Mouse (Mus musculus) adrenal gland, postnatal 36 days (tissue): ENCODE measurements around the gene Zfp597. TPM values are rescaled to one million over a fixed set of nuclear protein-coding genes. Genes with fewer than 3 reads are reported as not detected.
A peak's percentile ranks its signal among the peaks of the same experiment; 100 is the strongest.
"Not testable (repeated sequence)": the region's sequence is repeated elsewhere in the genome, so short reads cannot be mapped to it uniquely, and the experiment has no call there.

ENCODE experiments used
- DNase-seq, 2 experiments: peaks; one replicate each; pipeline ENCODE4 v3.0.0; 2021; ENCODE audit warnings: mixed read lengths in 1 of 2
- microRNA-seq: library from miRNA; unstranded; fragments of <30 nt; microRNA quantifications from one replicate; pipeline ENCODE4 v1.2.0, GENCODE M21; 2021
- total RNA-seq, 2 experiments: library from RNA; stranded (reverse); gene quantifications; 2 replicates each; pipeline ENCODE4 v1.2.3; 2021

Gene Zfp597
- total RNA-seq, 2 experiments from 2014 or later = 14.1 to 21.7 TPM

- no peak for DNase-seq
Observed at GRCm38 (mm10) chr16:3855776-3856175, 28.6 kb downstream of the Zfp597 start.

GRCm38 (mm10) chr16:3854437-3855182 lies 29.8 kb downstream of the Zfp597 start:
- DNase-seq = no peak

GRCm38 (mm10) chr16:3852586-3852985 lies 31.8 kb downstream of the Zfp597 start:
- DNase-seq = peak; percentile 30 to 35

- peak; percentile 81 to 84 for DNase-seq
Observed at GRCm38 (mm10) chr16:3851301-3851700, 33.1 kb downstream of the Zfp597 start.

- no peak for DNase-seq
Observed at GRCm38 (mm10) chr16:3848416-3848815, 35.9 kb downstream of the Zfp597 start.

GRCm38 (mm10) chr16:3847871-3848270 lies 36.5 kb downstream of the Zfp597 start:
- DNase-seq = no peak

GRCm38 (mm10) chr16:3846711-3847518 lies 37.4 kb downstream of the Zfp597 start, which contains the start of gene Zfp174:
Gene Zfp174 (plus strand): TSS chr16:3847268.
- peak; percentile 94 to 95 for DNase-seq

GRCm38 (mm10) chr16:3843796-3844195 lies 40.6 kb downstream of the Zfp597 start:
- DNase-seq = no peak

- no peak for DNase-seq
Observed at GRCm38 (mm10) chr16:3842989-3843388, 41.4 kb downstream of the Zfp597 start.

GRCm38 (mm10) chr16:3839157-3839885 lies 45.0 kb downstream of the Zfp597 start:
- peak; percentile 43 to 45 for DNase-seq

GRCm38 (mm10) chr16:3835461-3835860 lies 48.9 kb downstream of the Zfp597 start:
- DNase-seq = no peak

- DNase-seq = no peak
Observed at GRCm38 (mm10) chr16:3830588-3831109, 53.7 kb downstream of the Zfp597 start, which contains the start of gene Olfr15. Gene Olfr15 (plus strand): TSS chr16:3830878.

- DNase-seq = no peak
Observed at GRCm38 (mm10) chr16:3829727-3830126, 54.6 kb downstream of the Zfp597 start.

GRCm38 (mm10) chr16:3828021-3828420 lies 56.3 kb downstream of the Zfp597 start:
- no peak for DNase-seq

- no peak for DNase-seq
Observed at GRCm38 (mm10) chr16:3820202-3820601, 64.2 kb downstream of the Zfp597 start.

- DNase-seq = not testable (repeated sequence)
Observed at GRCm38 (mm10) chr16:3814667-3815066, 69.7 kb downstream of the Zfp597 start.

Small RNA genes within 50 kb of the gene (microRNA-seq; reads per million reads assigned to microRNA genes)
- gene Gm23493 = not detected

Other genes with a start within 250 kb of the Zfp597 start
- not detected for gene Mefv, start 166.5 kb downstream of the Zfp597 start, total RNA-seq
- gene Zfp263, start 140.5 kb downstream of the Zfp597 start, total RNA-seq = 10 to 100 TPM; 18.1 to 23.8 TPM
- not detected for gene Olfr15, start 53.7 kb downstream of the Zfp597 start, total RNA-seq
- gene Zfp174, start 37.3 kb downstream of the Zfp597 start, total RNA-seq = 10 to 100 TPM in 1 of 2 experiments, 1 to 10 TPM in 1; 2.5 to 12.0 TPM
- 100 to 1,000 TPM in 1 of 2 experiments, 10 to 100 TPM in 1; 74.8 to 115 TPM for gene Naa60, start 12.2 kb downstream of the Zfp597 start, total RNA-seq
- gene Gm20695, start 87 bp upstream of the Zfp597 start, total RNA-seq = 1 to 10 TPM; 1.3 to 1.5 TPM
- 1 to 10 TPM; 3.2 to 4.0 TPM for gene 1700037C18Rik, start 24.1 kb upstream of the Zfp597 start, total RNA-seq
- 10 to 100 TPM; 16.9 to 20.8 TPM for gene Cluap1, start 24.2 kb upstream of the Zfp597 start, total RNA-seq
- gene Nlrc3, start 92.1 kb upstream of the Zfp597 start, total RNA-seq = 1 to 10 TPM; 3.1 to 3.8 TPM
- 10 to 100 TPM; 18.1 to 53.9 TPM for gene Slx4, start 119.2 kb upstream of the Zfp597 start, total RNA-seq
- not detected for gene Dnase1, start 152.4 kb upstream of the Zfp597 start, total RNA-seq
- gene Trap1, start 193.3 kb upstream of the Zfp597 start, total RNA-seq = 100 to 1,000 TPM; 197 to 218 TPM